Mouse (Mus musculus) embryo, embryonic 11 days (tissue): ENCODE data around the gene Snrnp48.

Experiments
- DNase-seq: peaks from one replicate; pipeline ENCODE4 v3.0.0-alpha.2; 2015

Gene Snrnp48

GRCm38 (mm10) chr13:38272624-38273023 is 67.9 kb downstream of the Snrnp48 start:
- DNase-seq = no peak
